Mouse (Mus musculus): ENCODE results near the gene Pde2a. TPM values are rescaled to one million over a fixed set of nuclear protein-coding genes. Genes with fewer than 3 reads are reported as not detected.
A peak's percentile ranks its signal among the peaks of the same experiment; 100 is the strongest.
"Not testable (repeated sequence)": the region's sequence is repeated elsewhere in the genome, so short reads cannot be mapped to it uniquely, and the experiment has no call there.

The Pde2a gene
- polyA plus RNA-seq, 1 experiment from 2014 or later = 31.6 TPM

- ATAC-seq = no peak
- H3K36me3 ChIP-seq (ENCODE audit: control insufficient read depth, insufficient read depth, low read length) = no peaks in the 10 kb centered on the region
- no peak overlapping the region for H3K4me3 ChIP-seq (ENCODE audit: low read depth, low read length)
- H3K4me1 ChIP-seq (ENCODE audit: control insufficient read depth, insufficient read depth, low read length) = peaks cover under 1% of the 10 kb centered on the region; the same call in 1 of the 2 replicates
- 76% methylated on average over 5 of the region's 5 CpGs for WGBS
- H3K27ac ChIP-seq (ENCODE audit: low read length) = no peak overlapping the region
- H3K4me2 ChIP-seq (ENCODE audit: low read length) = no peak overlapping the region
- H3K9ac ChIP-seq (ENCODE audit: low read depth, low read length) = no peak overlapping the region
- no peaks in the 10 kb centered on the region for H3K27me3 ChIP-seq (ENCODE audit: control insufficient read depth, insufficient read depth, low read depth, low read length)
- no peaks in the 10 kb centered on the region for H3K9me3 ChIP-seq (replicated peaks; ENCODE audit: control insufficient read depth, low read length, poor library complexity, severe bottlenecking)
These were observed 119.2 kb downstream of the Pde2a start for GRCm38 (mm10) chr7:101540684-101541083.

DNA sequence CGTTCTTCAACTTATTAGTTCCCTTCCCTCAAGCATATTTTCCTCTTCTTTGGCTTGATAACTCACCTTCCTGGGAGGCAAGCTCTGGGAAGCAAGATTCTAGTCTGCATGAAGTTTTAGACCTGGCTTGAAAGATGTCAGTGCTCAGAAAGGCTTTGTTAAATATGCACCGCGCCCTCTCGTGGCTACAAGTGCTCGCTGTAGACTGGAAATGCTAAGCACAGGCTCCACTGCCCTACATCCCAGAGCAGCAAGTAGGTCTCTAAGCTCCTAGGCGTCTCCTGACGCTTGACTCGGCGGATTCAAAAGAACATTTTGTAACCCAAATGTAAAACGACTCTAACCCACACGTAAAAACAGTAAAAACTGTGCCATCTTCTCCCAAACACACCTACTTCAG lies 119.6 kb downstream of the Pde2a start:
- 5% methylated on average over 11 of the region's 11 CpGs for WGBS
- H3K4me2 ChIP-seq (ENCODE audit: low read length) = no peak overlapping the region
- H3K4me3 ChIP-seq (ENCODE audit: low read depth, low read length) = no peak overlapping the region
- H3K36me3 ChIP-seq (ENCODE audit: control insufficient read depth, insufficient read depth, low read length) = no peaks in the 10 kb centered on the region
- H3K27me3 ChIP-seq (ENCODE audit: control insufficient read depth, insufficient read depth, low read depth, low read length) = no peaks in the 10 kb centered on the region
- ATAC-seq = peak; percentile 88
- H3K27ac ChIP-seq (ENCODE audit: low read length) = no peak overlapping the region
- no peaks in the 10 kb centered on the region for H3K4me1 ChIP-seq (ENCODE audit: control insufficient read depth, insufficient read depth, low read length)
- H3K9me3 ChIP-seq (replicated peaks; ENCODE audit: control insufficient read depth, low read length, poor library complexity, severe bottlenecking) = no peaks in the 10 kb centered on the region
- H3K9ac ChIP-seq (ENCODE audit: low read depth, low read length) = no peak overlapping the region

DNA sequence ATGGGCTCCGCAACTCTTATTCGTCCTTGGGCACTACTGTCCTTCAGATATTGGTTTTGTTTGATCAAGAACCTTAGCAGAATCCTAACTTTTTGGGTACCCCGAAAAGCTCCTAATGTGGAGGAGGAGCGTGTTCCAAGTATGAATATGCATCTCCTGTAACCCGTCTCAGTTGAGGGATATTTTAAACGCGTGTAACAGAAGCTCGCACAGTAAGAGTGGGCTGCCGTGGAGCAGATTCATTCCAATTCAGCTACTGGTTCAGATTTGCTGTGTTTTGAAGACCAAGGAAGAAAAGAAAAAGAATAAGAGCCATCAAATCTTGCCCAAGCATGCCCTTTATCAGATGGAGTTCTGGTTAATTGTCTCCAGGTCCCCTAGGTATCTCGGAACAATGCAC lies 120.2 kb downstream of the Pde2a start:
- no peak for ATAC-seq
- Histone ChIP-seq H3K9ac (ENCODE audit: low read depth, low read length) (no peak overlapping the region), H3K9me3 (replicated peaks; ENCODE audit: control insufficient read depth, low read length, poor library complexity, severe bottlenecking) (no peaks in the 10 kb centered on the region), H3K27me3 (ENCODE audit: control insufficient read depth, insufficient read depth, low read depth, low read length) (no peaks in the 10 kb centered on the region), H3K4me3 (ENCODE audit: low read depth, low read length) (no peak overlapping the region), H3K36me3 (ENCODE audit: control insufficient read depth, insufficient read depth, low read length) (no peaks in the 10 kb centered on the region), H3K4me1 (ENCODE audit: control insufficient read depth, insufficient read depth, low read length) (no peaks in the 10 kb centered on the region), H3K27ac (ENCODE audit: low read length) (no peak overlapping the region), H3K4me2 (ENCODE audit: low read length) (no peak overlapping the region)
- 67% methylated on average over 10 of the region's 10 CpGs for WGBS

GRCm38 (mm10) chr7:101547651-101548050 lies 126.2 kb downstream of the Pde2a start:
- no peak for ATAC-seq
- Histone ChIP-seq H3K9me3 (replicated peaks; ENCODE audit: control insufficient read depth, low read length, poor library complexity, severe bottlenecking) (no peaks in the 10 kb centered on the region), H3K4me3 (ENCODE audit: low read depth, low read length) (no peak overlapping the region), H3K4me2 (ENCODE audit: low read length) (no peak overlapping the region), H3K27ac (ENCODE audit: low read length) (no peak overlapping the region), H3K4me1 (ENCODE audit: control insufficient read depth, insufficient read depth, low read length) (no peaks in the 10 kb centered on the region), H3K36me3 (ENCODE audit: control insufficient read depth, insufficient read depth, low read length) (no peaks in the 10 kb centered on the region), H3K9ac (ENCODE audit: low read depth, low read length) (no peak overlapping the region), H3K27me3 (ENCODE audit: control insufficient read depth, insufficient read depth, low read depth, low read length) (no peaks in the 10 kb centered on the region)
- WGBS = 78% methylated on average over 3 of the region's 3 CpGs

GRCm38 (mm10) chr7:101549266-101549665 lies 127.8 kb downstream of the Pde2a start:
- WGBS = 79% methylated on average over 3 of the region's 3 CpGs
- Histone ChIP-seq H3K4me3 (ENCODE audit: low read depth, low read length) (no peak overlapping the region), H3K27ac (ENCODE audit: low read length) (no peak overlapping the region), H3K27me3 (ENCODE audit: control insufficient read depth, insufficient read depth, low read depth, low read length) (no peaks in the 10 kb centered on the region), H3K4me2 (ENCODE audit: low read length) (no peak overlapping the region), H3K4me1 (ENCODE audit: control insufficient read depth, insufficient read depth, low read length) (no peaks in the 10 kb centered on the region), H3K36me3 (ENCODE audit: control insufficient read depth, insufficient read depth, low read length) (no peaks in the 10 kb centered on the region), H3K9me3 (replicated peaks; ENCODE audit: control insufficient read depth, low read length, poor library complexity, severe bottlenecking) (no peaks in the 10 kb centered on the region), H3K9ac (ENCODE audit: low read depth, low read length) (no peak overlapping the region)
- ATAC-seq = no peak

DNA sequence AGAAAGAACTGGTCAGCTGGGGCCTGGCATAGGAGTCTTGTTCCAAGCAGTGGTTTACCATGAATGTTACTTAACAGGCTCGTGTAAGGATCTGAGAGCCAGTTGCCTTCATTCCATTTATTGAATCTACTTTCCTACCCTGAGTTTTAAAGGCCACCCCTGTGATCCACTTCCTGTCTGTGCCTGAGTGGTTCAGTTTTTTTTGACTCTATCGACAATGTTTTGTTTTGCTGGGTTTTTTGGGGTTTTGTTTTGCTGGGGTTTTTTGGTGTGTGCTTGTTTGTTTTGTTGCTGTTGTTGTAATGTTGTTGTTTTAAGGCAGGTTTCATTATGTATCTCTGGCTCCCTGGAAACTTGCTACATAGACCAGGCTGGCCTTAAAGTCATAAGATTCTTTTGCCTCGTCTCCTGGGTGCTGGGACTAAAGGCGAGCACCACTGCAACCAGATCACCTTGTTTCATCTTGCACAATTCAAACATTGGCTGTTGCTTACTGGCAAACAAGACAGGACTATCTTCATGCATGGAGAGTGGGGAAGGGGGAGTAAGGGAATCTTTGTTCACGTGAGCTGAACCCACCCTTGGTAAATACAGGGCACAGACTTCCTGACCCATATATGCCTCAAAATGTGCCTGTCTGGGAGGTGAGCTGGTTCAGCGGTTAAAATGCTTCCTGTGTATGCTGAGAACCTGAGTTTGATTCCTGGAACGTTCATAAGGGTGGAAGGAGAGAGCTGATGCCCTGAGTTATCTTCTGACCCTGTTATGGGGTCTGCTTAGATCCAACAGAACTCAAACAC lies 129.4 kb downstream of the Pde2a start:
- Histone ChIP-seq H3K9me3 (replicated peaks; ENCODE audit: control insufficient read depth, low read length, poor library complexity, severe bottlenecking) (no peaks in the 10 kb centered on the region), H3K27me3 (ENCODE audit: control insufficient read depth, insufficient read depth, low read depth, low read length) (no peaks in the 10 kb centered on the region), H3K4me1 (ENCODE audit: control insufficient read depth, insufficient read depth, low read length) (no peaks in the 10 kb centered on the region), H3K4me3 (ENCODE audit: low read depth, low read length) (no peak overlapping the region), H3K36me3 (ENCODE audit: control insufficient read depth, insufficient read depth, low read length) (no peaks in the 10 kb centered on the region), H3K27ac (ENCODE audit: low read length) (no peak overlapping the region), H3K4me2 (ENCODE audit: low read length) (no peak overlapping the region), H3K9ac (ENCODE audit: low read depth, low read length) (no peak overlapping the region)
- ATAC-seq = no peak
- WGBS = 73% methylated on average over 7 of the region's 7 CpGs

DNA sequence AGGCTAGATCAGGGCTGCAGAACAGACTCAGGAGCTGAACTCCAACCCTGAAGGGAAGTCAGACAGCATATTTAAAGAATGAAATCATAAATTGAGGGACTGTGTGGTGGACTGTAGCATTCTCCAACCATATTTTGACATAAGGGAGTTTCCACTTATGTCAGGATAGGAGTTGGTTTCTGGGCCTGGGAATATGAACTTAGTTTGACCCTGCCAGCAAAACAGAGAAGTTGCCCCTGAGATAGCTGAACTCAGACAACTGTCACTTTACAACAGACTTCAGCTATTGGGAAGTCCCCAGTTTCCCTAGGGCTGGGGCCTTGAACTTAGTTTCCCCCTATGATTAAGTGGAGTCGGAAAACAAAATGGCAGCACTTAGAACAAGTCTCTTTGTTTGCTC lies 130.0 kb downstream of the Pde2a start:
- H3K9ac ChIP-seq (ENCODE audit: low read depth, low read length) = no peak overlapping the region
- no peak for ATAC-seq
- no peak overlapping the region for H3K4me2 ChIP-seq (ENCODE audit: low read length)
- no peaks in the 10 kb centered on the region for H3K27me3 ChIP-seq (ENCODE audit: control insufficient read depth, insufficient read depth, low read depth, low read length)
- WGBS = 96% methylated on average over 1 of the region's 1 CpGs
- no peaks in the 10 kb centered on the region for H3K4me1 ChIP-seq (ENCODE audit: control insufficient read depth, insufficient read depth, low read length)
- H3K36me3 ChIP-seq (ENCODE audit: control insufficient read depth, insufficient read depth, low read length) = no peaks in the 10 kb centered on the region
- no peak overlapping the region for H3K4me3 ChIP-seq (ENCODE audit: low read depth, low read length)
- no peak overlapping the region for H3K27ac ChIP-seq (ENCODE audit: low read length)
- H3K9me3 ChIP-seq (replicated peaks; ENCODE audit: control insufficient read depth, low read length, poor library complexity, severe bottlenecking) = no peaks in the 10 kb centered on the region

- not testable (repeated sequence) for ATAC-seq; H3K4me1 ChIP-seq (ENCODE audit: control insufficient read depth, insufficient read depth, low read length); H3K9me3 ChIP-seq (replicated peaks; ENCODE audit: control insufficient read depth, low read length, poor library complexity, severe bottlenecking); H3K4me3 ChIP-seq (ENCODE audit: low read depth, low read length); H3K4me2 ChIP-seq (ENCODE audit: low read length); H3K27me3 ChIP-seq (ENCODE audit: control insufficient read depth, insufficient read depth, low read depth, low read length); H3K9ac ChIP-seq (ENCODE audit: low read depth, low read length); H3K36me3 ChIP-seq (ENCODE audit: control insufficient read depth, insufficient read depth, low read length); H3K27ac ChIP-seq (ENCODE audit: low read length)
- 93% methylated on average over 3 of the region's 3 CpGs for WGBS
These were observed 134.0 kb downstream of the Pde2a start for GRCm38 (mm10) chr7:101555473-101555872.

GRCm38 (mm10) chr7:101557391-101557790 lies 135.9 kb downstream of the Pde2a start:
- no peak for ATAC-seq
- Histone ChIP-seq H3K36me3 (ENCODE audit: control insufficient read depth, insufficient read depth, low read length) (no peaks in the 10 kb centered on the region), H3K4me3 (ENCODE audit: low read depth, low read length) (no peak overlapping the region), H3K27me3 (ENCODE audit: control insufficient read depth, insufficient read depth, low read depth, low read length) (no peaks in the 10 kb centered on the region), H3K4me1 (ENCODE audit: control insufficient read depth, insufficient read depth, low read length) (no peaks in the 10 kb centered on the region), H3K9me3 (replicated peaks; ENCODE audit: control insufficient read depth, low read length, poor library complexity, severe bottlenecking) (no peaks in the 10 kb centered on the region), H3K9ac (ENCODE audit: low read depth, low read length) (no peak overlapping the region), H3K27ac (ENCODE audit: low read length) (no peak overlapping the region), H3K4me2 (ENCODE audit: low read length) (no peak overlapping the region)
- 59% methylated on average over 1 of the region's 1 CpGs for WGBS
